Mouse (Mus musculus) liver (tissue): ENCODE data around the gene Rexo4.

Experiments
- DNase-seq: peaks from one replicate; pipeline ENCODE4 v3.0.0-alpha.2; 2020; ENCODE audit warnings: mixed read lengths

Rexo4 gene

GRCm38 (mm10) chr2:26909387-26909784, 54.8 kb downstream of the Rexo4 start:
- no peak for DNase-seq

- no peak for DNase-seq
Measured at GRCm38 (mm10) chr2:26908710-26909386, 55.3 kb downstream of the Rexo4 start.

GRCm38 (mm10) chr2:26907109-26907508, 57.1 kb downstream of the Rexo4 start:
- DNase-seq: peak; percentile 57

GRCm38 (mm10) chr2:26906431-26906830, 57.8 kb downstream of the Rexo4 start:
- DNase-seq: no peak

- DNase-seq: no peak
Measured at GRCm38 (mm10) chr2:26905936-26906335, 58.2 kb downstream of the Rexo4 start.
